Mouse (Mus musculus) CH12.LX (cell line): Measurements from ENCODE around the gene A2ml1. TPM values are rescaled to one million over a fixed set of nuclear protein-coding genes. Genes with fewer than 3 reads are reported as not detected.

ENCODE experiments used
- DNase-seq: peaks from one replicate; pipeline ENCODE4 v3.0.0-alpha.2; 2013; ENCODE audit errors: extremely low read depth
- H3K27ac ChIP-seq: 2 replicates; pipeline ENCODE4 v1.5.1; 2012; ENCODE audit warnings: low read depth, mild to moderate bottlenecking, control low read depth, moderate library complexity; ENCODE audit not compliant: insufficient read depth
- H3K27me3 ChIP-seq: replicated peaks from 2 replicates; pipeline ENCODE3; 2012; ENCODE audit warnings: inconsistent platforms
- H3K36me3 ChIP-seq, 2 experiments: replicated peaks in 1 of 2; 2 replicates each; pipeline versions ENCODE3 to v1.6.1; 2012; ENCODE audit warnings: inconsistent platforms in 1 of 2, low read length in 1 of 2, mild to moderate bottlenecking in 1 of 2, mixed read lengths in 1 of 2, moderate library complexity in 1 of 2; ENCODE audit not compliant: control insufficient read depth in 1 of 2, insufficient read depth in 1 of 2
- H3K4me1 ChIP-seq, 2 experiments: 2 replicates each; pipeline ENCODE4 v1.6.1; 2012; ENCODE audit warnings: inconsistent platforms in 1 of 2, moderate library complexity in 1 of 2; ENCODE audit not compliant: insufficient read depth in 2 of 2, control insufficient read depth in 1 of 2
- H3K4me2 ChIP-seq: 2 replicates; pipeline ENCODE4 v1.6.1; 2012; ENCODE audit warnings: low read depth, mild to moderate bottlenecking, control low read depth; ENCODE audit not compliant: poor library complexity, insufficient read depth, severe bottlenecking
- H3K4me3 ChIP-seq, 3 experiments: fragments of 150-350 bp in 1 of 3; sonication (generic) in 1 of 3; replicated peaks in 1 of 3; 2 replicates each; pipeline versions ENCODE3 to v1.5.1; 2011 to 2012; ENCODE audit warnings: low read depth in 2 of 3, low read length in 2 of 3, mild to moderate bottlenecking in 2 of 3, moderate library complexity in 2 of 3, control low read depth in 1 of 3, improper control_type of control experiment in 1 of 3, inconsistent platforms in 1 of 3, mixed read lengths in 1 of 3; ENCODE audit not compliant: poor library complexity in 1 of 3
- H3K79me2 ChIP-seq: replicated peaks from 2 replicates; pipeline ENCODE4 v1.6.1; 2012; ENCODE audit warnings: mild to moderate bottlenecking, moderate library complexity; ENCODE audit not compliant: control insufficient read depth, poor library complexity, insufficient read depth, severe bottlenecking; ENCODE audit errors: extremely low read depth
- H3K9ac ChIP-seq: 2 replicates; pipeline ENCODE4 v1.6.1; 2012; ENCODE audit warnings: low read depth, mild to moderate bottlenecking, control low read depth, moderate library complexity; ENCODE audit not compliant: insufficient read depth
- H3K9me3 ChIP-seq: replicated peaks from 2 replicates; pipeline ENCODE3; 2012; ENCODE audit warnings: low read length, inconsistent platforms, mixed read lengths
- CHD1 ChIP-seq: IDR thresholded peaks from 2 replicates; pipeline ENCODE4 v1.6.1; 2012; ENCODE audit warnings: low read depth, low read length, improper control_type of control experiment, inconsistent platforms
- CTCF ChIP-seq, 2 experiments: IDR thresholded peaks in 1 of 2; conservative IDR thresholded peaks in 1 of 2; 2 replicates each; pipeline ENCODE4 v1.5.1; 2011 to 2012; ENCODE audit warnings: low read depth in 2 of 2, low read length in 2 of 2, improper control_type of control experiment in 1 of 2, inconsistent platforms in 1 of 2, mild to moderate bottlenecking in 1 of 2, moderate library complexity in 1 of 2
- E2F4 ChIP-seq: IDR thresholded peaks from 2 replicates; pipeline ENCODE4 v1.6.1; 2011; ENCODE audit warnings: low read depth, low read length, improper control_type of control experiment; ENCODE audit not compliant: insufficient replicate concordance
- ELF1 ChIP-seq: IDR thresholded peaks from 2 replicates; pipeline ENCODE4 v1.6.1; 2014; ENCODE audit warnings: low read depth, mild to moderate bottlenecking, inconsistent platforms, low read length, improper control_type of control experiment
- GABPA ChIP-seq: IDR thresholded peaks from 2 replicates; pipeline ENCODE4 v1.6.1; 2012; ENCODE audit warnings: low read depth, low read length, improper control_type of control experiment, inconsistent platforms; ENCODE audit not compliant: insufficient replicate concordance
- HCFC1 ChIP-seq: IDR thresholded peaks from 2 replicates; pipeline ENCODE4 v1.6.1; 2012; ENCODE audit warnings: low read depth, mild to moderate bottlenecking, inconsistent platforms, low read length, improper control_type of control experiment
- IRF4 ChIP-seq: IDR thresholded peaks from 2 replicates; pipeline ENCODE4 v1.6.1; 2014; ENCODE audit warnings: low read depth, mild to moderate bottlenecking, inconsistent platforms, low read length, improper control_type of control experiment
- JUN ChIP-seq: IDR thresholded peaks from 2 replicates; pipeline ENCODE4 v1.6.1; 2011; ENCODE audit warnings: low read depth, mild to moderate bottlenecking, low read length, improper control_type of control experiment, moderate library complexity; ENCODE audit not compliant: insufficient read depth
- MAZ ChIP-seq: IDR thresholded peaks from 2 replicates; pipeline ENCODE4 v1.6.1; 2012; ENCODE audit warnings: low read depth, mild to moderate bottlenecking, inconsistent platforms, low read length, improper control_type of control experiment, moderate library complexity
- MYC ChIP-seq: IDR thresholded peaks from 2 replicates; pipeline ENCODE4 v1.6.1; 2011; ENCODE audit warnings: low read depth, mild to moderate bottlenecking, improper control_type of control experiment, low read length
- NRF1 ChIP-seq: IDR thresholded peaks from 2 replicates; pipeline ENCODE4 v1.6.1; 2014; ENCODE audit warnings: low read depth, mild to moderate bottlenecking, inconsistent platforms, low read length, improper control_type of control experiment, moderate library complexity
- POLR2A ChIP-seq: IDR thresholded peaks from 2 replicates; pipeline ENCODE4 v1.6.1; 2011; ENCODE audit warnings: low read depth, mild to moderate bottlenecking, improper control_type of control experiment, low read length
- POLR2AphosphoS2 ChIP-seq: IDR thresholded peaks from 2 replicates; pipeline ENCODE4 v1.6.1; 2011; ENCODE audit warnings: low read depth, low read length, improper control_type of control experiment
- RAD21 ChIP-seq: IDR thresholded peaks from 2 replicates; pipeline ENCODE4 v1.6.1; 2011; ENCODE audit warnings: low read depth, mild to moderate bottlenecking, low read length, improper control_type of control experiment, moderate library complexity
- USF2 ChIP-seq: conservative IDR thresholded peaks from 2 replicates; pipeline ENCODE4 v1.6.1; 2011; ENCODE audit warnings: low read depth, low read length, improper control_type of control experiment
- ZC3H11A ChIP-seq: IDR thresholded peaks from 2 replicates; pipeline ENCODE4 v1.6.1; 2012; ENCODE audit warnings: low read depth, mild to moderate bottlenecking, inconsistent platforms, low read length, improper control_type of control experiment
- ZMIZ1 ChIP-seq: IDR thresholded peaks from 2 replicates; pipeline ENCODE4 v1.6.1; 2012; ENCODE audit warnings: low read depth, mild to moderate bottlenecking, inconsistent platforms, low read length, improper control_type of control experiment
- dilution Hi-C: fragments of 300-500 bp; cut with MboI; formaldehyde crosslinking; loops from 2 replicates; pipeline ENCODE4 v1.14.3; 2020; ENCODE audit warnings: low sequenced_read_pairs; ENCODE audit not compliant: extremely low pct_unique_long_range_greater_than_20kb, extremely low pct_ligation_motif_present
- in situ Hi-C: fragments of 300-500 bp; cut with MboI; formaldehyde crosslinking; loops from 3 replicates; pipeline ENCODE4 v1.14.3; 2019; ENCODE audit warnings: low sequenced_read_pairs, low pct_ligation_motif_present, low pct_unique_long_range_greater_than_20kb, mixed read lengths
- polyA plus RNA-seq: library from polyadenylated mRNA; unstranded; fragments of >175 nt; gene quantifications from 2 replicates; pipeline ENCODE4 v1.2.1, GENCODE M21; 2012; ENCODE audit warnings: low read depth; ENCODE audit not compliant: insufficient read length
- total RNA-seq, 2 experiments: library from RNA; depleted of rRNA; stranded (reverse); fragments of 300-350 nt in 1 of 2; fragments of >200 nt in 1 of 2; gene quantifications; 2 replicates each; pipeline ENCODE4 v1.2.3; 2012 to 2014

A2ml1 gene
- total and polyA plus RNA-seq, 3 experiments: not detected

DNA sequence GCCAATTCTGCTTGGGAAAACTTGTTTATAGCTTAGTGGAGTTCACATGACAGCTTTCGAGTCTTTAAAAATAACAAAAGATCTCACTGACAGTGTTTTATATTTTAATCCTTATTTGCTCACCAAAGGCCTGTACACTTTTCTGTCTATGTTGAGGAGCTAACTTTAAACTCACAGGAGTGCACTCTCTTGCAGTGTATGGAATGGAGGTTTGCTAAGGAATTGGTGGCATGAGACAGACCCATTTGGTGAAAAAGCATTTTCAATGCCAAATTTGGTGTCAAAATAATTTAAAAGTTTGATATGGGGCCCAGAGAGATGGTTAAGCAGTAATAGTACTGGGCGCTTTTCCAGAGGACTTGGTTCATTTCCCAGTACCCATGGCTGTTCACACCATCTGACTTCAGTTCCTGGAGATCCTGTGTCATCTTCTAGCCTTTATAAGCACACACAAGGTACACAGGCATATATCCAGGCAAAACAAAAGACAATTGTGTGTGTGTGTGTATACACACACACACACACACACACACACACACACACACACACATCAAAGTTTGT is 75.7 kb downstream of the A2ml1 start:
- TF ChIP-seq GABPA (no peak), JUN (no peak), CTCF (conservative IDR thresholded peaks at IDR 0.05 in 1 of 2, IDR thresholded peaks at IDR 0.05 in 1 of 2; ENCODE audit: low read depth in 2 of 2, low read length in 2 of 2) (no peak), ZC3H11A (no peak), MYC (no peak), ZMIZ1 (no peak)
- TF ChIP-seq, all 38 proteins: peak for 0
- Histone ChIP-seq H3K4me3 (no peak overlapping the region), H3K4me2 (no peak overlapping the region), H3K27ac (no peak overlapping the region), H3K9ac (no peak overlapping the region), H3K4me1 (no peaks in the 10 kb centered on the region), H3K9me3 (no peaks in the 10 kb centered on the region), H3K36me3 (no peaks in the 10 kb centered on the region), H3K79me2 (no peaks in the 10 kb centered on the region), H3K27me3 (no peaks in the 10 kb centered on the region)
- no peak for DNase-seq
- in situ Hi-C loops (no loop called here), dilution Hi-C loops (no loop called here)

DNA sequence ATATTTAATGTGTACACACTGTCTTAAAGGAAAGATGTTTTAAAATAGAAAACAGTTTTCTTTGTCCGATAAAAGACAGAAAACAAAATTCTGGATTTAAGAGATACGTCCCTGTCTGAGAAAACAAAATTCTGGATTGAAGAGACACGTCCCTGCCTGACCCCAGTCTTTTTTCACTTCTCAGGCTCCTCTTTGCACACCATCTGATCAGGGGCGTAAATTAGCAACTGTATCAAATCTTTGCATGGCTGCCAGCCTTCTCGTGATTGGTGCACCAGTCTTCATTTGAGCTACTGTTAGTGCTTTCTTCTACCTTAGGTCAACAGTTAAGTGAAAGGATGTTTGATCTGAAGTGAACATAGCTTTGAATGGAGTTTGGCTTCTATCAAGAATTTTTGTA is 76.7 kb downstream of the A2ml1 start:
- Histone ChIP-seq H3K4me3 (no peak overlapping the region), H3K27me3 (no peaks in the 10 kb centered on the region), H3K36me3 (no peaks in the 10 kb centered on the region), H3K4me1 (no peaks in the 10 kb centered on the region), H3K9ac (no peak overlapping the region), H3K27ac (no peak overlapping the region), H3K79me2 (no peaks in the 10 kb centered on the region), H3K9me3 (no peaks in the 10 kb centered on the region), H3K4me2 (no peak overlapping the region)
- no peak for TF ChIP-seq GABPA
- no peak for TF ChIP-seq CHD1
- no peak for TF ChIP-seq USF2
- TF ChIP-seq IRF4: no peak
- no peak for TF ChIP-seq RAD21
- no peak for TF ChIP-seq MAZ
- no peak for TF ChIP-seq NRF1
- no peak for TF ChIP-seq ELF1
- TF ChIP-seq CTCF (conservative IDR thresholded peaks at IDR 0.05 in 1 of 2, IDR thresholded peaks at IDR 0.05 in 1 of 2; ENCODE audit: low read depth in 2 of 2, low read length in 2 of 2): no peak
- no peak for TF ChIP-seq POLR2AphosphoS2
- no peak for TF ChIP-seq HCFC1
- TF ChIP-seq E2F4: no peak
- TF ChIP-seq POLR2A: no peak
- dilution Hi-C loops: no loop called here
- no peak for DNase-seq
- in situ Hi-C loops: no loop called here
